Mouse (Mus musculus) limb, embryonic 14.5 days (tissue): ENCODE data around the gene Mapkapk3. TPM values are rescaled to one million over a fixed set of nuclear protein-coding genes. Genes with fewer than 3 reads are reported as not detected.

Experiments used
- ATAC-seq: fragments of 200-750 bp; cut with Nextera tagmentation; 2 replicates; pipeline ENCODE4 v1.8.0; 2017; ENCODE audit warnings: low read depth, moderate number of reproducible peaks, moderate TSS enrichment; ENCODE audit not compliant: low FRiP score
- DNase-seq: peaks from one replicate; pipeline ENCODE4 v3.0.0-alpha.2; 2015; ENCODE audit warnings: low spot score
- H3K27ac ChIP-seq: fragments of 300-500 bp; sonication (generic); replicated peaks from 2 replicates; pipeline ENCODE4 v1.5.1; 2014; ENCODE audit warnings: low read depth, mild to moderate bottlenecking, low read length, moderate library complexity, mixed read lengths
- H3K27me3 ChIP-seq: fragments of 300-500 bp; sonication (generic); 2 replicates; pipeline ENCODE4 v1.6.1; 2014; ENCODE audit warnings: low read length, mixed read lengths; ENCODE audit not compliant: control insufficient read depth, insufficient read depth
- H3K36me3 ChIP-seq: fragments of 300-500 bp; sonication (generic); 2 replicates; pipeline ENCODE4 v1.6.1; 2014; ENCODE audit warnings: mild to moderate bottlenecking, low read length, moderate library complexity, mixed read lengths; ENCODE audit not compliant: control insufficient read depth, insufficient read depth
- H3K4me1 ChIP-seq: fragments of 300-500 bp; sonication (generic); 2 replicates; pipeline ENCODE4 v1.6.1; 2014; ENCODE audit warnings: antibody characterized with exemption, low read length, mixed read lengths; ENCODE audit not compliant: control insufficient read depth, insufficient read depth
- H3K4me2 ChIP-seq: fragments of 300-500 bp; sonication (generic); replicated peaks from 2 replicates; pipeline ENCODE4 v1.6.1; 2014; ENCODE audit warnings: low read depth, mild to moderate bottlenecking, low read length, moderate library complexity; ENCODE audit not compliant: severe bottlenecking
- H3K4me3 ChIP-seq: fragments of 300-500 bp; sonication (generic); replicated peaks from 2 replicates; pipeline ENCODE4 v1.5.1; 2014; ENCODE audit warnings: low read length
- H3K9ac ChIP-seq: fragments of 300-500 bp; sonication (generic); 2 replicates; pipeline ENCODE4 v1.6.1; 2014; ENCODE audit warnings: mild to moderate bottlenecking, low read depth, low read length, moderate library complexity; ENCODE audit not compliant: severe bottlenecking
- H3K9me3 ChIP-seq: fragments of 300-500 bp; sonication (generic); 2 replicates; pipeline ENCODE4 v1.6.1; 2016; ENCODE audit warnings: low read length; ENCODE audit not compliant: control insufficient read depth
- POLR2A ChIP-seq: fragments of 200-500 bp; IDR thresholded peaks from 2 replicates; pipeline ENCODE4 v1.8.0; 2012; ENCODE audit warnings: inconsistent platforms, mild to moderate bottlenecking, moderate library complexity, borderline replicate concordance; ENCODE audit not compliant: insufficient read depth, insufficient read length; ENCODE audit errors: extremely low read depth
- WGBS: fragments of 180-500 bp; shearing (Covaris S2); extraction: QIAGEN DNeasy Blood & Tissue Kit; methylation state at CpG from one replicate; pipeline ENCODE4 v1.1.7; 2014; 5-methylcytosine and 5-hydroxymethylcytosine counted together
- polyA plus RNA-seq, 2 experiments: library from polyadenylated mRNA; depleted of rRNA in 1 of 2; stranded (reverse) in 1 of 2; unstranded in 1 of 2; fragments of >200 nt; fragmentation: Nextera tagmentation in 1 of 2; extraction: Ambion mirVana in 1 of 2; gene quantifications; 2 replicates each; pipeline versions ENCODE4 v1.2.1 to v1.2.3; 2012 to 2014

The Mapkapk3 gene
- polyA plus RNA-seq (2012; rRNA removed) (8.3 and 9.7 TPM in 2 replicates), polyA plus RNA-seq (2014; fragmentation: Nextera tagmentation; extraction: Ambion mirVana) (12.7 and 15.2 TPM in 2 replicates)

GRCm38 (mm10) chr9:107289211-107290076 lies at the start of gene Mapkapk3:
TSS of gene Mapkapk3 (minus strand) at chr9:107289877.
- Histone ChIP-seq H3K4me2 (peak within 1 kb of the TSS; percentile 97), H3K9ac (peak within 1 kb of the TSS; percentile 48), H3K27ac (no peak within 1 kb of the TSS), H3K27me3 (no peaks in the 10 kb centered on the region), H3K36me3 (no peaks in the 10 kb centered on the region), H3K4me1 (peaks cover 12% of the 10 kb centered on the region; the same call in 1 of the 2 replicates), H3K9me3 (no peaks in the 10 kb centered on the region), H3K4me3 (peak within 1 kb of the TSS; percentile 49)
- no peak for TF ChIP-seq POLR2A
- ATAC-seq: peak; percentile 81
- 2% methylated on average over 46 of the region's 49 CpGs for WGBS
- peak; percentile 88 for DNase-seq

DNA sequence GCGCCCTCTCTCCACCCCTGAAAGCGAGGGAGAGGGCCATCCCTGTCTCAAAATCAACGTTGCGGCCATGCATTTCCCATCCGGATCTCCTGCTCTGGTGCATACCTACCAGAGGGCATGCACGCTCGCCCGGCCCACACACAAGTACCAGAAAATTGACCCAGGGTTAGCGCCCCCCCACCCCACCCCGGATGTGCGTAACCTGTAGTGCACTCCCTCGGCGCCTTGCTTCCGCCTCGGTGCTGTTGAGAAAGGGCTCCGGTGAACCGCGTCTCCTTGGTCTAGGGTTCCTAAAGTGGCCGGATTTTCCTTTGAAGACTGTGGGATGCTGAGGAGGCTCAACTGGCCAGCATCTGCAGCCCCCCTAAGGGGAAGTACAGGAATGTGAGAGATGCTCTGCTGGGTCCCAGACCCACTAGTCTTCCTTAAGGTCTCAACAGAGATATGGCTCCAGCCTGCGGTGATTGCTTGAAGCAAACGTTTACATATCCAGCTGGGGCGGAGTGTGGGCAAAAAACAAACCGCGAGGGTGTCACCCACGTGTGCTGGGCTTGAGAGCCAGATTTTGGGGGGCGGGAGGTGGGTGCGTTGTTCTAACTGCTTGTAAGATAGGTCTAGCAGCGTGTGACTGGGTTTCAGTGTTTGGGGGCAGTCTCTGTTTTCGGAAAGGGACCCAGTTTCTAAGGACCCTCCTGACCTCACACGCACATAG lies 48.7 kb upstream of the Mapkapk3 start, which contains the start of gene Hemk1:
Gene Hemk1, minus strand, starts transcription at position 179 of the 712 bp plus-strand sequence.
- TF ChIP-seq POLR2A: no peak
- H3K27ac ChIP-seq: no peak within 1 kb of the TSS; the same call in 1 of the 2 replicates
- 5% methylated on average over 30 of the region's 30 CpGs for WGBS
- H3K4me2 ChIP-seq: peak within 1 kb of the TSS; percentile 70
- DNase-seq (peak; percentile 86), ATAC-seq (peak; percentile 84)
- H3K27me3 ChIP-seq: no peaks in the 10 kb centered on the region
- H3K4me3 ChIP-seq: peak within 1 kb of the TSS; percentile 61
- H3K36me3 ChIP-seq: 0 out of 2 replicates have a peak, but pooled peaks cover 1% of the 10 kb centered on the region
- H3K9me3 ChIP-seq: no peaks in the 10 kb centered on the region
- peaks cover 12% of the 10 kb centered on the region; the same call in 1 of the 2 replicates for H3K4me1 ChIP-seq
- peak within 1 kb of the TSS; percentile 74 for H3K9ac ChIP-seq

DNA sequence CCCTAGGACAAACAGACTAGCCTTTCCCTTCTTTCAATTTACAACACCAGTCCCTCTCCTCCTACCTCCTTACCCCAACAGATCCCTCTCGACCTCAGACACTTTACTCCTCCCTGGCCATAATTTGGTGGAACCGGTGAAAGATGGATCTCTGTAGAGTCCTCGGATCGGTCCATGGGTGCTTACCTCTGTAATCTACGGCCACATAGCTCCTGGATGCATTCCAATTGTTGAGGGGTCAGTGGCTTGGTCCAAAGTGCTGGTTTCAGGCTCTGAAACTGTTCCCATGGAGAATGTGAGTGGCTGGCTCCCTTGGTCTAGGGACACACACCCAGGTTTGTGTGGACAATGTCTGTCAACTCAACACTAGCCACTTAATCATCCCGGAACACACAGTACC lies 46.7 kb upstream of the Mapkapk3 start:
- peaks cover 13% of the 10 kb centered on the region for H3K36me3 ChIP-seq
- no peaks in the 10 kb centered on the region for H3K27me3 ChIP-seq
- DNase-seq (no peak), ATAC-seq (no peak)
- no peak for TF ChIP-seq POLR2A
- H3K9ac ChIP-seq: no peak overlapping the region
- H3K4me1 ChIP-seq: peaks cover 12% of the 10 kb centered on the region; the same call in 1 of the 2 replicates
- no peak overlapping the region for H3K27ac ChIP-seq
- 92% methylated on average over 6 of the region's 6 CpGs for WGBS
- H3K4me3 ChIP-seq: no peak overlapping the region
- no peaks in the 10 kb centered on the region for H3K9me3 ChIP-seq
- no peak overlapping the region for H3K4me2 ChIP-seq

GRCm38 (mm10) chr9:107335909-107336308 lies 46.2 kb upstream of the Mapkapk3 start:
- ATAC-seq: no peak

DNA sequence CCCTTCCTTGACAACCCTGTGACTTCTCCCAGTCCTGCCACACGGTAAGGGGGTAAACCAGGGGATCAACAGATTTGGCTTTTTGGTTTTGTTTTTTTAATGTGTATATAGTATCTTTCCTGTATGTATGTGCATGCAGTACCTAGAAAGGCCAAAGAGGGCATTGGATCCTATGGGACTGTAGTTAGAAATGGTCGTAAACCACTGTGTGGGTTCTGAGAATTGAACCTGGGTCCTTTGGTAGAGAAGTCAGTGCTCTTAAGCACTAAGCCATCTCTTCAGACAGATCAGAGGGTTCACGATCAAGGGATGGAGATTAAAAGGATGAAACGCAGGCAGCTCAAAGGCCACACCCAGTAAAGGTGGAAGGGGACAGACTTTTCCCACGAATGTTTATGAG lies 45.4 kb upstream of the Mapkapk3 start:
- no peak for TF ChIP-seq POLR2A
- ATAC-seq (no peak), DNase-seq (no peak)
- no peak overlapping the region for H3K4me3 ChIP-seq
- no peak overlapping the region for H3K27ac ChIP-seq
- WGBS: 89% methylated on average over 5 of the region's 5 CpGs
- H3K9ac ChIP-seq: no peak overlapping the region
- no peak overlapping the region for H3K4me2 ChIP-seq
- H3K36me3 ChIP-seq: peaks cover 17% of the 10 kb centered on the region
- H3K4me1 ChIP-seq: peaks cover 9% of the 10 kb centered on the region; the same call in 1 of the 2 replicates
- H3K9me3 ChIP-seq: no peaks in the 10 kb centered on the region
- H3K27me3 ChIP-seq: no peaks in the 10 kb centered on the region

More at GRCm38 (mm10) chr9:107335909-107336308, 46.2 kb upstream of the Mapkapk3 start:
- no peaks in the 10 kb centered on the region for H3K27me3 ChIP-seq
- H3K4me2 ChIP-seq: no peak overlapping the region
- WGBS: 18% methylated on average over 5 of the region's 5 CpGs
- H3K9me3 ChIP-seq: no peaks in the 10 kb centered on the region
- H3K9ac ChIP-seq: no peak overlapping the region
- H3K27ac ChIP-seq: no peak overlapping the region
- no peak for TF ChIP-seq POLR2A
- H3K4me3 ChIP-seq: no peak overlapping the region
- H3K4me1 ChIP-seq: peaks cover 10% of the 10 kb centered on the region; the same call in 1 of the 2 replicates
- DNase-seq: no peak
- peaks cover 13% of the 10 kb centered on the region for H3K36me3 ChIP-seq
